Mouse (Mus musculus) embryonic facial prominence, embryonic 10.5 days (tissue): ENCODE measurements around the gene Sh3pxd2a. TPM values are rescaled to one million over a fixed set of nuclear protein-coding genes. Genes with fewer than 3 reads are reported as not detected.

Source experiments
- DNase-seq: peaks from one replicate; pipeline ENCODE4 v3.0.0-alpha.2; 2017; ENCODE audit warnings: low spot score
- H3K27ac ChIP-seq: fragments of 300-500 bp; sonication (generic); replicated peaks from 2 replicates; pipeline ENCODE4 v1.5.1; 2016; ENCODE audit warnings: mild to moderate bottlenecking
- H3K27me3 ChIP-seq: fragments of 300-500 bp; sonication (generic); replicated peaks from 2 replicates; pipeline ENCODE4 v1.6.1; 2016; ENCODE audit warnings: low read depth, mild to moderate bottlenecking; ENCODE audit not compliant: poor library complexity, severe bottlenecking
- H3K36me3 ChIP-seq: fragments of 300-500 bp; sonication (generic); replicated peaks from 2 replicates; pipeline ENCODE4 v1.6.1; 2016; ENCODE audit warnings: mild to moderate bottlenecking, moderate library complexity
- H3K4me1 ChIP-seq: fragments of 300-500 bp; sonication (generic); 2 replicates; pipeline ENCODE4 v1.6.1; 2016
- H3K4me3 ChIP-seq: fragments of 300-500 bp; sonication (generic); 2 replicates; pipeline ENCODE4 v1.5.1; 2016; ENCODE audit warnings: mild to moderate bottlenecking, moderate library complexity
- H3K9me3 ChIP-seq: fragments of 300-500 bp; sonication (generic); 2 replicates; pipeline ENCODE4 v1.6.1; 2016; ENCODE audit warnings: mild to moderate bottlenecking
- WGBS: fragments of 180-500 bp; shearing (Covaris S2); methylation state at CpG from one replicate; pipeline ENCODE4 v1.1.7; 2016; 5-methylcytosine and 5-hydroxymethylcytosine counted together
- polyA plus RNA-seq: library from polyadenylated mRNA; unstranded; fragments of >200 nt; fragmentation: Nextera tagmentation; extraction: Ambion mirVana; gene quantifications from 2 replicates; pipeline ENCODE4 v1.2.1, GENCODE M21; 2016

The Sh3pxd2a gene
- polyA plus RNA-seq, 1 experiment from 2014 or later, result 2.9 TPM

DNA sequence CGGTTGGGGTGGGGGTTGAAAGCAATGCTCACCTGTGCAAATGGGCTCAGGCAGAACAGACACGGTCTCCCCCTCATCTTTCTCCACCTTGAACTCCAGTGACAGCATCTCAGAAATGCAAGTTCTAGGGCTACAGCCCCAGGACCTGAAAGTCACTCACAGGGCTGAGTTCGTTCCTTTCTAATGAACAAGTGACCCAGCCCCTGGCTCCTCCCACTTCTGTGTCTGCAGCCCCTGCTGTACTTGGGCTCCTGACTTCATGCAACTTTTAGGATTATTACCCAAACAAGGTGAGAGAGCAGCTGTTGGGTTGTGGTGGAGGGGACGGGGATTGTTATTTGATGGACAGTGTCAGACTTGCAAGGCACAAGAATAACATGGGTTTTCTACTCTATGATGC, 23.2 kb downstream of the Sh3pxd2a start:
- Histone ChIP-seq H3K9me3 (no peaks in the 10 kb centered on the region), H3K4me3 (no peak overlapping the region), H3K4me1 (peaks cover 60% of the 10 kb centered on the region), H3K27me3 (no peaks in the 10 kb centered on the region), H3K36me3 (no peaks in the 10 kb centered on the region; the same call in 1 of the 2 replicates), H3K27ac (peak overlapping the region; percentile 40; the same call in 1 of the 2 replicates)
- WGBS, result 78% methylated on average over 4 of the region's 4 CpGs
- DNase-seq, result no peak

DNA sequence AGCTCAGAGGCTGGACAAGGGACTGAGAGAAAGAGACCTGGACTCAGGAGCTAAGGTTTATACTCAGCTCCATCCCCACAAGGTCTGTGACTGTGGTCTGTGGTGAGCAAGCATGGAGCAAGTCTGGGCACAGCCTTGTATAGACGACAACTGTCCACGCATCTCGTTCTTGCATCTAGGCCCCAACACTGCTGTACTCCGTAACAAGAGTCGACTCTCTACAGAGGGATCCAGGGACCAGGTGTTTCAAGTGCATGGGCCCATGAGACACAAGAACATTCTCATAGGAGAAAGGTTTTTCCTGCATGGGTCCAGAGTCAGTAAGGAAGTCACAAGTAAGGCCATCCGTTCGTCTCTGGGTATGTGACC, 23.8 kb downstream of the Sh3pxd2a start:
- no peaks in the 10 kb centered on the region for H3K9me3 ChIP-seq
- no peaks in the 10 kb centered on the region for H3K27me3 ChIP-seq
- peak overlapping the region; percentile 40; the same call in 1 of the 2 replicates for H3K27ac ChIP-seq
- no peaks in the 10 kb centered on the region; the same call in 1 of the 2 replicates for H3K36me3 ChIP-seq
- no peak overlapping the region for H3K4me3 ChIP-seq
- DNase-seq, result no peak
- WGBS, result 93% methylated on average over 7 of the region's 7 CpGs
- peaks cover 54% of the 10 kb centered on the region for H3K4me1 ChIP-seq

DNA sequence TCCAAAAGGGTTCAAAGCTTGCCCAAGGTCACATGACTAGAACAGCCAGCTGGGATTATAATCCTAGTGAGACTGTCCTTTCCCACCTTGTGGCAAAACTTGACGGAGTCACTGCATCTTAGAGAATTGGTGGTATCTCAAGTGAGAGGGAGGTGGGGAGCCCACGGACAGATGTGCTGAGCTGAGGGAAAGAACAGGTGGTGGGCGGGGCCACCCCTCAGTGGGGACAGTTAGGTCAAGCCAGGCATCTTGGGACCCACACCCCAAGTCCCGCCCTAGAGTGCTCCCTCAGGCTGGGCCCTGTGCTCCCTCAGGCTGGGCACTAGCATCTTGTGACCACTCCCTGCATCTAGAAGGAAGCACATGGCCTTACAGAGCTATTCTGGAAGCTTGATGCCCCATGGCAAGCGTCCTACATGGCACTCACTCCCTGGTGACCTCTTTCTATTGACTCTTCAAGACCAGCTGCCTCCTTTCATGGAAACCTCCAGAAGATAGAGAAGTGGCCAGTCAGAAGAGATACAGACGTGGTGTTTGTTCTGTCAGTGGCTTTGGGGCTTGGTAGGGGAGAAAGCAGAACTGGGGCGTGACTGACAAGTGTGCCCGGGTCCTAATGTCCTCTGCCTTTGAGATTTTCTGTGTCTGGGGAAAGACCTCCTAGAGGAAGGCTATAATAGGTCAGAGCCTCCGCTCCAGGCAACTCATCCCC, 24.3 kb downstream of the Sh3pxd2a start:
- H3K4me1 ChIP-seq, result peaks cover 49% of the 10 kb centered on the region
- DNase-seq, result no peak
- H3K27ac ChIP-seq, result no peak overlapping the region
- WGBS, result 87% methylated on average over 9 of the region's 9 CpGs
- peaks cover 4% of the 10 kb centered on the region for H3K36me3 ChIP-seq
- no peaks in the 10 kb centered on the region for H3K27me3 ChIP-seq
- H3K4me3 ChIP-seq, result no peak overlapping the region
- H3K9me3 ChIP-seq, result no peaks in the 10 kb centered on the region

DNA sequence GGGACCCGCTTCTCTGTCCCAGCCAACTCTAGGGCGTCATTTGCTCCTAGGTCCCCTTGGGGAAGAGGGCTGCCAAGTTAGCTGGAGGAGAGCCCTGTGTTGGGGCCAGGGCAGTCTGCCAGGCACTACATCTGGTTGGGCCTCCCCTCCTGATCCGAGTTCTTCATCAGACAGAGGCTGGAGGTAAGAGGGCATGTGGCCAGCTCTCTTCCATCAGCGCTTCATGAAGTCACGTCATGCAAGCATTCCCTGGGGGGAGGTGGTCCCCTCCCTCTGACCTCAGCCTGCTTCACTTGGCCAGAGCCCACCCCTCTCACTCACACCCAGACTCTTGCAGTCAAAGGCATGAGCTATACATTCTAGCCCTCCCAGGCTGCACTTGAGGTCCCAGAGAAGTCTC, 25.8 kb downstream of the Sh3pxd2a start:
- WGBS, result 76% methylated on average over 5 of the region's 5 CpGs
- Histone ChIP-seq H3K36me3 (peaks cover 4% of the 10 kb centered on the region), H3K9me3 (no peaks in the 10 kb centered on the region), H3K27ac (no peak overlapping the region), H3K4me3 (no peak overlapping the region), H3K27me3 (no peaks in the 10 kb centered on the region), H3K4me1 (peaks cover 38% of the 10 kb centered on the region)
- DNase-seq, result no peak

DNA sequence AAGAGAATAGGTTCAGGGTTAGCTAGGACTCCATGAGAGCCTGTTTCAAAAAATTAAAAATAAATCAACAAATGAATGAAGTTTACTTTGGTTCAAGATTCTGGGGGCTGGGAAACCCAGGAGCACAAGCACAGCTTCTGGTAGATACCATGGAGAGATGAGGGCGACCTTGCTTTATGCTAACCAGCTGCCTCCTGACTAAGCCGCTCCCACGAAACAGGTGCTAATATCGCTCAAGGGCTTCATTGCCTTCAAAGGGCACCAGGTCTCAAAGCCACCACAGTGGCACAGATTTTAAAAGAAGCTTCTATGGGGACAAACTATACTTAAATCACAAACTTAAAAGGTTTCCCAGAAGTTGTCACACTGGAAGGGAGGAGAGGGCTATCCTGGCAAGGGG, 27.2 kb downstream of the Sh3pxd2a start:
- Histone ChIP-seq H3K4me3 (no peak overlapping the region), H3K4me1 (peaks cover 32% of the 10 kb centered on the region), H3K27me3 (no peaks in the 10 kb centered on the region), H3K27ac (no peak overlapping the region), H3K9me3 (no peaks in the 10 kb centered on the region), H3K36me3 (peaks cover 4% of the 10 kb centered on the region)
- DNase-seq, result no peak
- WGBS, result 90% methylated on average over 4 of the region's 4 CpGs

DNA sequence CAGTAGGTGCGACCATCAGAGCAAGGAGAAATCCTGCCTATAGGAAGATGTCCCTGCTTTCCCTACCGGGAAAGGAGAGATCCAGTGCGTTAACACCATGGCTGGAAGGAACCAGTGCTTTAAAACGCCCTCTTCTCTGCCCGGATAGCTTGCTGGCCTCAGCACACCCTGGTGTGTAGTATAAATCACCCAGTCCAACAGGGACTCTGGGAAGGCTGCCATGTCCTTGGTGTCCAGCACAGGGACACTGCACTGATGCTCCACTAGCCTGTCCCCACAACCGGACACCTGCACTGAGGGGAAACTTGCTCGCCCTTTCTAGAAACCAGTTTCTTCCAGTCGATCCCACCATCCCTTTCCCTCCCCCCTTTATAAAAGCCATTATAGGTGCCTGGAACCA, 28.0 kb downstream of the Sh3pxd2a start:
- WGBS, result 91% methylated on average over 8 of the region's 8 CpGs
- no peaks in the 10 kb centered on the region for H3K9me3 ChIP-seq
- no peaks in the 10 kb centered on the region for H3K27me3 ChIP-seq
- peaks cover 4% of the 10 kb centered on the region for H3K36me3 ChIP-seq
- no peak overlapping the region for H3K4me3 ChIP-seq
- no peak for DNase-seq
- peaks cover 27% of the 10 kb centered on the region for H3K4me1 ChIP-seq
- H3K27ac ChIP-seq, result no peak overlapping the region

DNA sequence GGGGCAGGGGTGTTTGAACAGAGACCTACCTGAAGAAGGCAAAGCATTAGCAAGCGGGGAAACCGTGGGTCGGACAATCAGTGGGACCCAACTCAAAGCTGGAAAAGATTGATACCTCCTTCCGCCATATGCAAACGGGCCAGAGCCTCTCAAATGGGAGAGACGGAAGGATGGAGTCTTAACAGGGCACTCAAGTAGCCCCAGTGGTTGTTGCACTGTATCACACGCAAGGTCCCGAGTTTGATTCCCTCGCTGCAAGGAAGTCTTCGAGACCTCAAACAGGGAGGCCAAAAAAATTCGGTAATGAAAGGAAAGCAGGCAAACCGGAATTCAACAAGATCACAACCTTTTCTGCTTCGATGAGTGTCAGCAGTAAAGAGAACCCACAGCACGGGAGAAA, 29.5 kb downstream of the Sh3pxd2a start:
- DNase-seq, result no peak
- WGBS, result 95% methylated on average over 14 of the region's 14 CpGs
- H3K4me1 ChIP-seq, result peaks cover 21% of the 10 kb centered on the region

DNA sequence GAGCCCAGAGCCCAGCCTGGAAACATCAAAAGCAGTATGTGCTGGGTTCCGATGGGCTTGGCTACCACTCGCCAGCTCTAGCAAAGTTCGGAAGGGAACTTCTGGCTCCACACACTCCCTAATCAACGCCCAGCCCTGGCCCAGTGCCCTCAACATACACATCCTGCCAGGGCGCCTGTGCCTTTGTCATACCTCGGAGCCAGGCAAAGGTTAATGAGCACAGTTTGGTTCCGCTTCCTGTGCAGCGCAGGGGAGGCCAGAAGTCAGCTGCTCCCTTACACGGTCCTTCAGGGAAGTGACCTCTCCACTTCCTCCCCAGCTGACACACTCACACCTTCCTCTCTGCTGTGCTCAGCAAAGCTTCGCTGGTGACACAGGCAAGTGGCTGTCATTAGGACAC, 31.9 kb downstream of the Sh3pxd2a start:
- H3K27me3 ChIP-seq, result no peaks in the 10 kb centered on the region
- 0 out of 2 replicates have a peak overlapping the region, but pooled peaks have one; percentile 21 for H3K4me3 ChIP-seq
- peaks cover 4% of the 10 kb centered on the region; the same call in 1 of the 2 replicates for H3K36me3 ChIP-seq
- H3K4me1 ChIP-seq, result peaks cover 35% of the 10 kb centered on the region
- H3K27ac ChIP-seq, result peak overlapping the region; percentile 69
- 33% methylated on average over 10 of the region's 10 CpGs for WGBS
- peak; percentile 57 for DNase-seq
- no peaks in the 10 kb centered on the region for H3K9me3 ChIP-seq

More for the DNA sequence above, 29.5 kb downstream of the Sh3pxd2a start:
- peaks cover 4% of the 10 kb centered on the region; the same call in 1 of the 2 replicates for H3K36me3 ChIP-seq
- H3K9me3 ChIP-seq, result no peaks in the 10 kb centered on the region
- H3K4me3 ChIP-seq, result no peak overlapping the region
- H3K27ac ChIP-seq, result no peak overlapping the region
- no peaks in the 10 kb centered on the region for H3K27me3 ChIP-seq

DNA sequence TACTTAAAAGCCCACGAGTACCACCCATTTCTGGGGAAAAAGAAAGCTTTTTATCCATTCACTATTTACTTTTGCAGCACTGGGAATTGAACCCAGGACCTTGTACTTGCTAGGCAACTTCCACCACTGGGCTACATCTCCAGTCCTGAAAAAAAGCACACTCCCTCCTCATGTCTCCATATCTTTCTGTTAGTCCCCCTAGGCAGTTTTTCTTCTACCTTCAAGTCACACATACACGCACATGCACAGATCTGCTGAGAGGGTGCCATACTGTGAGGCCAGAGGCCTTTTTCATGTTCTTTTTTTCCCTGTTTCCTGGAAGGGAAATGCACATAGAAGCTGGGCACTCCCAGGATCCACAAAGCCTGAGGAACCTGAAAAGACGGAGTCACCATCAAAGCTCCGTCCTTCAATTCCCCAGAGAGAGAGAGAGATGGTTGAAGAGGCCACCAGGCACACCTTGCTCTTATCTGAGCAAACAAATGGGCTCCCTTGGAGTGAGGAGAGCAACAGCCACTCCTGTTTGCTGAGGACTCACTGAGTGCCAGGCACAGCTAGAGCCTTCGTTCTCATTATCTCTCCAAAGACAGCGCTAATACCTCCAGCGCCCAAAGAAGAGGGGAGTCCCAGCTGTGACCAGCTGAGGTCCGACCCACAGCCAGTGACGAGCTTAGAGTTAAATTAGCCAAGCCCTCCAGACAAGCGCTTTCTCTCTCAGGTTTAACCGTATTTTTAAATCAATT, 32.8 kb downstream of the Sh3pxd2a start:
- 63% methylated on average over 11 of the region's 11 CpGs for WGBS
- DNase-seq, result no peak
- H3K27me3 ChIP-seq, result no peaks in the 10 kb centered on the region
- peak overlapping the region; percentile 69 for H3K27ac ChIP-seq
- H3K36me3 ChIP-seq, result peaks cover 4% of the 10 kb centered on the region; the same call in 1 of the 2 replicates
- H3K9me3 ChIP-seq, result no peaks in the 10 kb centered on the region
- H3K4me1 ChIP-seq, result peaks cover 37% of the 10 kb centered on the region
- H3K4me3 ChIP-seq, result no peak overlapping the region

DNA sequence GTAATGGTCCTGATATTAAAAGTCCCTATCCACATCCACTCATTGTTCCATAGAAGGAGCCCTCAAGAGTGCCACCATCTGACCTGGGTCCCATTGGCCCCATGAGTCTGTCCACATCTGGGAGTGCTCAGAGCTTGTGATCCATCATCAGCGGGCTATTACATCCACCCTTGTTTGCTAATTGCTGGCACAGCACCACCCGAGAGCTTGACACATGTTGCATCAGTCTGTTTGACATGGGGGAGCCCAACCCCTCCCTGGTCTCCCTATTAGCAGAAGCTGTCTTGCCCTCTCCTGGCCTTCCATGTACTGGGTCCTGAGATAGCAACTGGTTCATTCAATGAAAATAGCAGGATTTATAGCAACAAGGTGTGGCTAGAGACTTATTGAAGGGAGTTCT, 34.0 kb downstream of the Sh3pxd2a start:
- WGBS, result 90% methylated on average over 2 of the region's 2 CpGs
- Histone ChIP-seq H3K27me3 (no peaks in the 10 kb centered on the region), H3K4me1 (peaks cover 41% of the 10 kb centered on the region), H3K27ac (no peak overlapping the region), H3K9me3 (no peaks in the 10 kb centered on the region), H3K36me3 (peaks cover 2% of the 10 kb centered on the region; the same call in 1 of the 2 replicates), H3K4me3 (no peak overlapping the region)
- DNase-seq, result no peak

DNA sequence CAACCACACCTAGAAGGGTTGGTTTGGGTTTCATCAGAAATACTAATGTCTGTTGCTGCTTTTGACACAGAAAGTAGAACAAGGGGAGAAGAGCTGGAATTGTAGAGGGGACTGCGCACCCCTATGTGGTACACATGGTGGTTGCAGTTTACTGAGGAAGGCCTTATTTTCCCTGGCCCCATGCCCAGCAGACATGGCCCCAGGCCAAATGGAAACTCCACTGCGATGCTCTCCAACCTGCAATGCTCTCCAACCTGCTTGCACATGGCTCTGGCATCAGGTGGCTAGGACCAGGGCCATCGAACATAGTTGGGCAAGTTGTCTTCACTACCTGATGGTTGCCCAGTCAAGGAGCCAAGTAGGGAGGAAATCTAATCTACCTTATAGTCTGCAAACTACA, 35.0 kb downstream of the Sh3pxd2a start:
- Histone ChIP-seq H3K9me3 (no peaks in the 10 kb centered on the region), H3K36me3 (peaks cover 2% of the 10 kb centered on the region; the same call in 1 of the 2 replicates), H3K27me3 (no peaks in the 10 kb centered on the region), H3K4me3 (no peak overlapping the region), H3K27ac (0 out of 2 replicates have a peak overlapping the region, but pooled peaks have one; percentile 7), H3K4me1 (peaks cover 41% of the 10 kb centered on the region)
- WGBS, result 93% methylated on average over 3 of the region's 3 CpGs
- no peak for DNase-seq

DNA sequence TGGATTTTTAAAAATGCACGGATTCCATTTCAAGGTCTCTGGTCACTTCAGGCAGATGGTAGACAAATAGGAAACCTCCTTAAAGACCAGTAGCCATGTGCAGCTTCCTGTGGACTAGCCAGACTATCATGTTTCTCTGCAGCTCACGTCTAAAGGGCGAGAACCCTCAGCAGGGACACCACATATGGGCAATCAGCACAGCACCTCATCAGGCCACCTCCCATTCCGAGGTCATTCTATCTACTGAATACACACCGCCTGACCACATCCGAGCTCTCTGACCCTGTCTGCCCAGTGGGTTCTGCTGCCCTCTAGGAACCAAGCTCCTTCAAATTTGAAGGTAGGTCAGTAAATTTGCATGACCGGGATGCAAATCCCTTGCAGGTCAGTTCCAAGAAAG, 35.4 kb downstream of the Sh3pxd2a start:
- peaks cover 6% of the 10 kb centered on the region for H3K36me3 ChIP-seq
- H3K4me1 ChIP-seq, result peaks cover 41% of the 10 kb centered on the region
- no peaks in the 10 kb centered on the region for H3K27me3 ChIP-seq
- H3K27ac ChIP-seq, result 0 out of 2 replicates have a peak overlapping the region, but pooled peaks have one; percentile 7
- WGBS, result 43% methylated on average over 7 of the region's 7 CpGs
- H3K4me3 ChIP-seq, result no peak overlapping the region
- no peak for DNase-seq
- H3K9me3 ChIP-seq, result no peaks in the 10 kb centered on the region
